Mouse (Mus musculus): Measurements from ENCODE around the gene Nlk. TPM values are rescaled to one million over a fixed set of nuclear protein-coding genes. Genes with fewer than 3 reads are reported as not detected.
"Not testable (repeated sequence)": the region's sequence is repeated elsewhere in the genome, so short reads cannot be mapped to it uniquely, and the experiment has no call there.

The Nlk gene
- total RNA-seq, 2 experiments from 2014 or later = 59.1 to 59.4 TPM

DNA sequence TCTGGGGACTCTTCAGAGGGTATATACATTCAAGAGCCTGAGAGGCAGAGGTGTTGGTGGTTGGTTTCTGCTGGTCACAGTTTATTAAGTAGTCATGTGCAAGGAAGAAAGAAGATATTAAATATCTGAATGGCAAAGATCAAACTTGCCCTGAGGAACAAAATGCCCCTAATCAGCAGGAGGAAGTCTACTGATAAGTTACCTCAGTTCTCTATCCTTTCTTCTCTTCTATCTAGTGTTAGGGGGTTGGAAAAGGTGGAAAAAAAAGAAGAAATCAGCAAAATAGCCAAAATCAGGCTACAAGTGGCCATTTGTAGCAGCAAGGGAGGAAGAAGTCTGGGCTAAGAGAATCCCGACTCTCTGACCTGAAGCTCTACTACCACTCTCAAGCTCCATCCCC lies 92.3 kb downstream of the Nlk start:
- intact Hi-C loops (cut with DNase I) = no loop called here
- no peak for DNase-seq (ENCODE audit: extremely low spot score in 1 of 2, low spot score in 2 of 2)

- DNase-seq (ENCODE audit: extremely low spot score in 1 of 2, low spot score in 2 of 2) = no peak
- intact Hi-C loops (cut with DNase I) = no loop called here
These were observed 94.4 kb downstream of the Nlk start for GRCm38 (mm10) chr11:78602781-78603180.

DNA sequence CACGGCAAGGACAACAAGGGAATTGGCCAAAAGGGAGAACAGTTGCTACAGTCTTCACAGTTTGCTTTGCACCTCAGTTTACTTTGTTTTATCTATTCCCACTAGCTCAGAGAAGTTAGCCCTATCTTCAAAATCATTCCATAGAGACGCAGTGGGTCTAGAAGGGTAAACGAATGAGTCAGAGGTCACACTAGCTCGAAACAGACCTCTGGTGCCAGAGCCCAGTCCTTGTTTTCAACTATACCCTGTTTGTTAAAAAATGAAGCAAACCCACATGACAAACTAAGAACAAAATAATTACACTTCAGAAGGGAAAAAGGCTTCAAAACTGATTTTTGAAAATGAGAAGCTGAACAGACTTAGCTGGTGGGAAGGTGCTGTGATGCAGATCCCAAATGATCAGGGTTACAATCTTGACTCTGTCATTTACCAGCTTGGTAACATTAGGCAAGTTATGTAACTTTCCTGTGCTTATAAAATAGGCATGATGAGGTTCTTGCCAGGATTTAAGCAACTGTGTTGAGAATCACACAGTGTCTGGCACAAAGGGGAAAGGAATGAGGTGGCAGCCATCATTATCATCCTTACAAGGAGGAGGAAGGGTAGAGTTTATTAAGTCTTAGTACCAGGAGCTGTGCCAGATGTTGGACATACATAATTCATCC lies 96.1 kb downstream of the Nlk start:
- no peak for DNase-seq (ENCODE audit: extremely low spot score in 1 of 2, low spot score in 2 of 2)
- intact Hi-C loops (cut with DNase I) = no loop called here

GRCm38 (mm10) chr11:78600496-78600895 lies 96.7 kb downstream of the Nlk start:
- intact Hi-C loops (cut with DNase I) = no loop called here
- DNase-seq (ENCODE audit: extremely low spot score in 1 of 2, low spot score in 2 of 2) = no peak

- intact Hi-C loops (cut with DNase I) = no loop called here
- no peak for DNase-seq (ENCODE audit: extremely low spot score in 1 of 2, low spot score in 2 of 2)
These were observed 97.1 kb downstream of the Nlk start for GRCm38 (mm10) chr11:78600051-78600450.

GRCm38 (mm10) chr11:78598763-78599415 lies 98.3 kb downstream of the Nlk start:
- no peak for DNase-seq (ENCODE audit: extremely low spot score in 1 of 2, low spot score in 2 of 2)
- intact Hi-C loops (cut with DNase I) = no loop called here

- intact Hi-C loops (cut with DNase I) = no loop called here
- DNase-seq (ENCODE audit: extremely low spot score in 1 of 2, low spot score in 2 of 2) = peak in 1 of 2 experiments; percentile 21
These were observed 100.4 kb downstream of the Nlk start for GRCm38 (mm10) chr11:78596750-78597149.

GRCm38 (mm10) chr11:78595773-78596172 lies 101.4 kb downstream of the Nlk start:
- no peak for DNase-seq (ENCODE audit: extremely low spot score in 1 of 2, low spot score in 2 of 2)
- intact Hi-C loops (cut with DNase I) = no loop called here

- no peak for DNase-seq (ENCODE audit: extremely low spot score in 1 of 2, low spot score in 2 of 2)
- intact Hi-C loops (cut with DNase I) = no loop called here
These were observed 102.8 kb downstream of the Nlk start for GRCm38 (mm10) chr11:78594271-78594964.

DNA sequence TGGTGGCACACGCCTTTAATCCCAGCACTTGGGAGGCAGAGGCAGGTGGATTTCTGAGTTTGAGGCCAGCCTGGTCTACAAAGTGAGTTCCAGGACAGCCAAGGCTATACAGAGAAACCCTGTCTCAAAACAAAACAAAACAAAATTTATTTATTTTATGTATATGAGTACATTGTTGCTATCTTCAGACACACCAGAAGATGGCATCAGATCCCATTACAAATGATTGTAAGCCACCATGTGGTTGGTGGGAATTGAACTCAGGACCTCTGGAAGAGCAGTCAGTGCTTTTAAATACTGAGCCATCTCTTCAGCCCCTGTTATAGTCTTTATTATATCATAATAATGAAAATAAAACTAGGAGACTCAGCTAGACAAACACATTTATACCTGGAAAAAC lies 109.5 kb downstream of the Nlk start:
- DNase-seq (ENCODE audit: extremely low spot score in 1 of 2, low spot score in 2 of 2); intact Hi-C loops (cut with DNase I): not testable (repeated sequence)

DNA sequence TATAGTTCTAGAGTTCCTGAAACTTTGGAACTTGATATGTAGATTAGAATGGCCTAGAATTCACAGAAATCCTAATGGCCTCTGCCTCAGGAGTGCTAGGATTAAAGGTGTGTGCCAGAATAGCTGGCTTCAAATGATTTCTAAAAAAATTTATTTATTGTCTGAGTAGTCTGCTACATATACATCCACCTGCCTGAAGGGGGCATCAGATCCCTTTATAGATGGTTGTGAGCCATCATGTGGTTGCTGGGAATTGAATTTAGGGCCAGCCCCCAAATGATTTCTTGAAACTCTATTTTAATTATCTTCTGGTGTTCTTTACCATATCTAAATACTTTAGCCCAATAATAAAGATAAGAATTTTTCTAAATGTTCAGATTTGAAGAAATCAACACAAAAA lies 111.1 kb downstream of the Nlk start:
- intact Hi-C loops (cut with DNase I) = no loop called here
- no peak for DNase-seq (ENCODE audit: extremely low spot score in 1 of 2, low spot score in 2 of 2)

DNA sequence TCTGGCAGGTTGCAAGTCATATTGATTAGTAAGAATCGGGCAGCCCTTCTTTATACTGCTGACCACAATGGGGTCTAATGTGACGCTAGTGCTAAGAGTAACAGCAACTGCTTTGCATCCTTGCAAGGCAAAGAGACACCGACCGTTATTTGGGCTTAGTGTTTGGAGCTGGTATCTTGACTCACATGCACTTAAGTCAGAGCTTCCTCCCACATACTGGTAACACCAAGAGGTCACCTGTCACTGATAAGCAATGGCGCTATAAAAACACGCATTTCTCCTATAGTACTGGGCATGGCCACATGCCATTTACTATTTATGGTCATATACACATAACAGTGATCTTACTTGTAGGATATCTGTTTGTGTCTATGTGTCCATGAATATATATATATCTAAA lies 114.3 kb downstream of the Nlk start:
- intact Hi-C loops (cut with DNase I) = no loop called here
- DNase-seq (ENCODE audit: extremely low spot score in 1 of 2, low spot score in 2 of 2) = no peak

DNA sequence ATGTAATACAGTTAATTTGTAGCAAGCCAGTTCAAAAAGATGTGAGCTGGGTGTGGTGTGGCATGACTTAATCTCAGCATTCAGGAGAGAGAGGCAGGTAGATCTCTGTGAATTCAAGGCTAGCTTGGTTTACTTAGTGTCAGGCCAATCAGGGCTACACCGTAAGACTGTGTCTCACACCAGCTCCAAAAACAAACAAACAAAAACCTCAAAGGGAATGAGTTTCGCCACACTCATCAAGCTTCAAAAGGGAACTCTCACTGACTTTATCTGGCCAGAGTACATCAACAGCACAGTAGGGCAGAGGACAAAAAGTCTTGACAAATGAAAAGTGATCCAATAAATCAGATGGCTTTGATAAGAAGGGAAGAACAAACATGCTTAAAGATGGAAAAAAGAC lies 122.2 kb downstream of the Nlk start:
- DNase-seq (ENCODE audit: extremely low spot score in 1 of 2, low spot score in 2 of 2) = no peak
- intact Hi-C loops (cut with DNase I) = loop anchor here (10.0 kb wide), 1 partner anchor 120 kb away; the partner anchor contains the start of gene Nlk

DNA sequence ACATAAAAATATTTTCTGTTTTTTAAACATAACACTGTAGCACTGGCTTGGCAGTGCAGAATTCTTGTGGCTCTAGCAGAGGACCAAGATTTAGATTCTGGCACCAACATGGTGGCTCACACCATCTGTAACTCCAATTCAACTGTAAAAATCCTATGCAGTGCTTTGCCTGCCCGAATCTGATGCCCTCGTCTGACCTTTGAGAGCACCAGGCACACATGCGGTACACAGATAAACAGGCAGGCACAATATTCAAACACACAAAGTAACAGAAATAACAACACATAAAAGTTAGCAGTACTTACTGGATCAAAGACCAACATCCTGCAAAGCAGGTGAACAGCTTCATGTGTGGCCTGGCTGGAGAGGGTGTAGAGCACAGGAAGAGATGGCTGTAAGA lies 122.6 kb downstream of the Nlk start:
- intact Hi-C loops (cut with DNase I) = loop anchor here (10.0 kb wide), 1 partner anchor 120 kb away; the partner anchor contains the start of gene Nlk
- no peak for DNase-seq (ENCODE audit: extremely low spot score in 1 of 2, low spot score in 2 of 2)

DNA sequence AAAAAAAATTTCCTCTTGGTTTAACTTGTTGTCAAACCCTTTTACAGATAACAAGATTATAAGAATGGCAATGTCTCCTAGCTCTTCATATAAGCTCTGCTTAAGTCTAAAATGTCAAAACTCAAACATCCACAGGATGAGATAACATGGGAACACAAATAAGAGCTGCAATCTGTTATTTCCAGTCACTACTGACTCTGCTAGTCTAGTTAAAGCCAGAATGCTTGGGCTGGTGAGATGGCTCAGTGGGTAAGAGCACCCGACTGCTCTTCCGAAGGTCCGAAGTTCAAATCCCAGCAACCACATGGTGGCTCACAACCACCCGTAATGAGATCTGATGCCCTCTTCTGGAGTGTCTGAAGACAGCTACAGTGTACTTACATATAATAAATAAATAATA lies 123.1 kb downstream of the Nlk start:
- intact Hi-C loops (cut with DNase I) = loop anchor here (10.0 kb wide), 1 partner anchor 121 kb away; the partner anchor contains the start of gene Nlk
- DNase-seq (ENCODE audit: extremely low spot score in 1 of 2, low spot score in 2 of 2) = not testable (repeated sequence)

GRCm38 (mm10) chr11:78571854-78572253 lies 125.3 kb downstream of the Nlk start:
- intact Hi-C loops (cut with DNase I) = loop anchor here (10.0 kb wide), 1 partner anchor 123 kb away; the partner anchor contains the start of gene Nlk
- no peak for DNase-seq (ENCODE audit: extremely low spot score in 1 of 2, low spot score in 2 of 2)

DNA sequence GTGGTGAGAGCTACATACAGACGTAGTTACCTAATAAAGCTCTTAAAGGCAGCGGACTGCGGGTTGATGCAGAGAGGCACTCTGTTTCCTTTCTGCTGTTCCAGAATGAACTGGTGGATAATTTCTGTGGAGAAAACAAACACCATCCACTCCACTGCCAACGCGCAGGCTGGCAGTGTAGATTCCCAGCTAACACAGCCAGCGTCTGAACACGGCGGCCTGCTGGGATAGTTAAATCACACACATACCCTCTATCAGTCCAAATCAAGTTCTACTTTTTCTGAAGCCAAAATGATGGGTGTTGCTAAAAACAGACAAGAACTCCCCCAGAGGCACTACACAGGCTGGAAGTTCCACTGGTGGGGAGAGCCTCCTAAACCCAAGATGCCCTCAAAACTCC lies 125.7 kb downstream of the Nlk start:
- no peak for DNase-seq (ENCODE audit: extremely low spot score in 1 of 2, low spot score in 2 of 2)
- intact Hi-C loops (cut with DNase I) = loop anchor here (10.0 kb wide), 1 partner anchor 123 kb away; the partner anchor contains the start of gene Nlk

- intact Hi-C loops (cut with DNase I) = loop anchor here (10.0 kb wide), 1 partner anchor 125 kb away; the partner anchor contains the start of gene Nlk
- DNase-seq (ENCODE audit: extremely low spot score in 1 of 2, low spot score in 2 of 2) = no peak
These were observed 127.4 kb downstream of the Nlk start for GRCm38 (mm10) chr11:78569806-78570205.

GRCm38 (mm10) chr11:78568827-78569226 lies 128.3 kb downstream of the Nlk start:
- intact Hi-C loops (cut with DNase I) = no loop called here
- DNase-seq (ENCODE audit: extremely low spot score in 1 of 2, low spot score in 2 of 2) = no peak

GRCm38 (mm10) chr11:78567614-78568013 lies 129.6 kb downstream of the Nlk start:
- DNase-seq (ENCODE audit: extremely low spot score in 1 of 2, low spot score in 2 of 2) = no peak
- intact Hi-C loops (cut with DNase I) = no loop called here
